Mouse (Mus musculus): Measurements from ENCODE around the gene Auts2.

GRCm38 (mm10) chr5:131801924-131802323 lies 741.2 kb downstream of the Auts2 start:
- TF ChIP-seq EP300 (IDR thresholded peaks at IDR 0.05) (no peak), CTCF (IDR thresholded peaks at IDR 0.05) (no peak)

Measured in lung, postnatal 0 days (tissue).